Mouse (Mus musculus): ENCODE results near the gene Me1.

Gene Me1

DNA sequence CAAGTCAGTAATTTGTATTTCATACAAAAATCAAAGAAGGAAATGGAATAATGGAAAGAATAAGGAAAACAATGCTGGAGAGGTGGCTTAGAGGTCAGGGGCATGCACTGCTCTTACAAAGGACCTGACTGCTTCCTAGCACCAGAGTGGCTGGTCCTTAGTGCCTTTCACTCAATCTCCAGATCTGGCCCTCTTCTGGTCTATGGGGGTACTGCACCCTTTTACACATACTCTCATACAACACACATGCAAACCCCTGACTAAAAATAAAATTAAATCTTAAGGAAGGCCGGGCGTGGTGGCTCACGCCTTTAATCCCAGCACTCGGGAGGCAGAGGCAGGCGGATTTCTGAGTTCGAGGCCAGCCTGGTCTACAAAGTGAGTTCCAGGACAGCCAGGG is 34.1 kb downstream of the Me1 start:
- DNase-seq (ENCODE audit: low read depth in 1 of 2, low spot score in 2 of 2) = no peak

- no peak for DNase-seq (ENCODE audit: low read depth in 1 of 2, low spot score in 2 of 2)
These were observed 34.5 kb downstream of the Me1 start for GRCm38 (mm10) chr9:86661266-86661665.

DNA sequence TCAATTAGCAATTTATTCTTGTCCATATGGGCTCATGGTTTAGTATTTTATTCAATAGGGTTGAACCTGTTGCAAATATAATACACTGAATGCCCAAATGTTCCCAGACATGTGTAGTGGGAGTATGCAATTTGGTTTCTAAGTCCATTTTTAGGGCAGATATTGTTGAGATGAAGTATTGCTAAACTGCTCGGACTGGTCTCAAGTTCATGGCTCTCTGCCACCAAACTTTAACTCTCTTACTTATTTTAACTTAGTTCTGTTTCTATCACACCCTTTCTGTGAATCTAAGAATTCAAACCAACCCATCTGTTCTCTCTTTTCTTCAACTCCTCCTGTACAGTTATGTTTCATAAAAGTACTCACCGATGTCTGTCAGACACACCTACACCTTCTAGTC is 35.4 kb downstream of the Me1 start:
- DNase-seq (ENCODE audit: low read depth in 1 of 2, low spot score in 2 of 2) = no peak

- no peak for DNase-seq (ENCODE audit: low read depth in 1 of 2, low spot score in 2 of 2)
These were observed 37.4 kb downstream of the Me1 start for GRCm38 (mm10) chr9:86658347-86658746.

DNA sequence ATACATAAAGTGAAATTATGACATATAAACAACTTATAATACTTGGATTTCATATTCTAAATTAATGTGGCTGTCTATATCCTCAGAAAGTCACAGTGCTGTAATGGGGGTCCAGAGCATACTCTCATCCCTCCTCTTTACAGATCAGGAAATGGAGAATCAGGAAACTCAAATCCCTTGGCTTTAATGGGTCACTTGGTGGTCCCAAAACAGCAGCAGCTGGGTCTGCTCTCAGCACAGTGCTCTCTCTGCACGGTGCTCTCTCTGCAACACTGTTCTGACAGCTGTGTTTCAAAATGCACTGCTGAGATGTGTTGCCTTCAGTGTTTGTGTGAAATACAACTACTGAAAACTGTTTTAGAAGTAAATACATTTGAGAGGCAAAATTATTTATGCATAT is 43.6 kb downstream of the Me1 start:
- DNase-seq (ENCODE audit: low read depth in 1 of 2, low spot score in 2 of 2) = no peak

DNA sequence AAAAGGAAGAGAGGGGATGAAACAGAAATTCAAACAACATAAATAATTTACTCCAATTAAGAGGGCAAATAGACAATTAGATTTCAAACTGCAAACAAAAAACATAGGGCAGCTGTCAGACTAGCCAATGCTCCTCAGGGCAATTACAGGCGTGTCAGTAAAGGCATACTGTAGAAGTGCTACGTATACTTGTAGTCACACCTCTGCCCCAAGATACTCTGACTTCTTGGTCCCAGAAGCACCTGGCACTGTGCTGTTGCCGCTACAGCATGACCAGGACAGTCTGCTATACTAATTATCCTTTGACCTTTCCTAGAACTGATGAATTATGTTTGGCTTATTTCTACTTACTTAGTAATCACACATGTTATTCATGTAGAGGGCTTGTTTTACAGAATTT is 44.5 kb downstream of the Me1 start:
- DNase-seq (ENCODE audit: low read depth in 1 of 2, low spot score in 2 of 2) = no peak

GRCm38 (mm10) chr9:86650822-86651221 is 44.9 kb downstream of the Me1 start:
- no peak for DNase-seq (ENCODE audit: low read depth in 1 of 2, low spot score in 2 of 2)

DNA sequence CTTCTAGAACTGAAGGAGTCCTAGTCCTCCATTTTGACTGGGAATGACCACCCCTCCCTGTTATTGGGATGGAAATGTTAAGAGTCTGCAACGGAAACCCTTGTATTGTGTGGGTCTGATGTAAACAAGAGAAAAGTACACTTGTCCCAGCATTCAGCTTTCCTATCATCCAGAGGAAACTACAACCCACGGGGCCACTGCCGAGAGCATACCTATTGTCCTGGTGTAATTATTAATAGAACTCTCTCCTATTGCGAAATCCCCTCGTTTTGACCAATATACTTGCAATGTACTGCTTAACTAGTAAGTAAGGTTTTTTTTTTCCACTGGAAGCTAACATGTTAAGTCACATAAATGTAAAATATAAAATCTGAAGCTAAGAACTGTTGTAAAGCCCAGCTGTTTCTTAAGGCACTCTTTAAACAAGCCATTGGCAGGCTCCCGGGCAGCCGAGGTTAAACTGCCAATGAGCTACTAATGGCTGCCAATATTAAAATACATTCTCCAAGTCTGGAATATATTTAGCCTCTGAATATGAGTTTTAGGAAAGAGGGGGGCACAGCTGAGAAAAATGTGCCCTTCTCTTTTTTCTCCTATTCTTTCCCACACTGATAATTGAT is 47.7 kb downstream of the Me1 start:
- no peak for DNase-seq (ENCODE audit: low read depth in 1 of 2, low spot score in 2 of 2)

- no peak for DNase-seq (ENCODE audit: low read depth in 1 of 2, low spot score in 2 of 2)
These were observed 48.9 kb downstream of the Me1 start for GRCm38 (mm10) chr9:86646807-86647206.

DNA sequence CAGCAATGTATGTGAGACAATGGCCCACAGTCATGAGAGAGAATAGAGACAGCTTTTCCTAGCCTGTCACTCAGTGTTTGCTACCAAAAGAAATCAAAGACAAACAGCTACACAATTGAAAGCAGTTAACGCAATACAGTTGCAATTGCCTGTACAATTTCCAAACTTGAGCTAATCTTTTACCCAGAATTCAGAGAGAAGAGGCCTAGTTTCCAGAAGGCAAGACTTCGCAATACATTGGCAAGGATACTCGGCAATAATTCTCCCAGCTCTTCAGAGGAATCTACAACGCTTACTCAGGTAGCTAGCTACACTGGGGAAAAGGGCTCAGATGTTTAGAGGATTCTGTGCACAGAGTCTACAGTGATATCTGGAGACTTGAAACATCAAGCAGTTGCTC is 52.3 kb downstream of the Me1 start:
- no peak for DNase-seq (ENCODE audit: low read depth in 1 of 2, low spot score in 2 of 2)

GRCm38 (mm10) chr9:86638771-86639170 is 57.0 kb downstream of the Me1 start:
- DNase-seq (ENCODE audit: low read depth in 1 of 2, low spot score in 2 of 2) = no peak

GRCm38 (mm10) chr9:86631153-86631552 is 64.6 kb downstream of the Me1 start:
- no peak for DNase-seq (ENCODE audit: low read depth in 1 of 2, low spot score in 2 of 2)

DNA sequence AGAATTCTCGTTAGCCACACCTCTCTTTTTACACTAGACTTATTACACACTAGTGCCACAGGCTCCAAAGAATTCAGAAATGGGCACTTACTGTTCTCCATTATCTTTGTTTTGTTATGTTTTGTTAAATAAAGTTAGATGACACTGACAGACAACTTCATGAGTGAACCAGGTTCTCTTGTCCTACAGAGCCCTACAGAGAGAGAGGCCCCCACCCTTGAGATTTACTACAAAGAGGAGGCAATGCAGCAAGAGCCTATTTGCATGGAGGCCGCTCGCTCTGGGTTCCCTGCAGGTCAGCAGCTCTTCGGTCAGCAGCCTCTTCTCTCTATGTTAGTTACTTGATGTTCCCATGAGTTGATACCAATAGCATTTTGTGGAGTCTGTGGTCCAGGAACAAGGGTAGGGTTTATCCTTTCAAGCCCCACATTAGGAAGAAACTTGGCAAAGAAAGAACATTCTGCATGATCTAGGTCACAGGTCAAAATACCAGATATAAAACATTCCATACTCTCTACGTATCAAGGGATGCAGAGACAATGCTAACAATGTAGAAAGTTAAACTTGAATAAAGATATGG is 65.3 kb downstream of the Me1 start:
- DNase-seq (ENCODE audit: low read depth in 1 of 2, low spot score in 2 of 2) = no peak

DNA sequence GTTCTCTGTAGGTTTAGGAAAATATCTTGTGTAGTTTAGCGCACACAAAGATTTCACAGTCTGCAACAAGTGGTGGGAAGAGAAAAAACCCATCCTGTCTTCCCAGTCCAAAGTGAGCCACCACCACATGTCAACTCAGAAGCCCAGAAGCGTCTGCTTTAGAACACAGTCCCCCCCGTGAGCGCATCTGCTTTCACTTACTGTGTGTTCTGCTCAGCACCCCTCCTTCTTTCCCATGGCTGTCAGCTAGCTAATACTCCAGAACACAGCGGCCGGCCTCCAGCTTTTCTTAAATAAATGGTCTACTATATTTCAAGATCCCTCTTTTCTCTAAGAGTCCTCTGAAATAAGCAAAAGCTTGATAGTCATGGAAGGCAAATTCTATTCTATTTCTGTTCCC is 66.4 kb downstream of the Me1 start:
- DNase-seq (ENCODE audit: low read depth in 1 of 2, low spot score in 2 of 2) = no peak

DNA sequence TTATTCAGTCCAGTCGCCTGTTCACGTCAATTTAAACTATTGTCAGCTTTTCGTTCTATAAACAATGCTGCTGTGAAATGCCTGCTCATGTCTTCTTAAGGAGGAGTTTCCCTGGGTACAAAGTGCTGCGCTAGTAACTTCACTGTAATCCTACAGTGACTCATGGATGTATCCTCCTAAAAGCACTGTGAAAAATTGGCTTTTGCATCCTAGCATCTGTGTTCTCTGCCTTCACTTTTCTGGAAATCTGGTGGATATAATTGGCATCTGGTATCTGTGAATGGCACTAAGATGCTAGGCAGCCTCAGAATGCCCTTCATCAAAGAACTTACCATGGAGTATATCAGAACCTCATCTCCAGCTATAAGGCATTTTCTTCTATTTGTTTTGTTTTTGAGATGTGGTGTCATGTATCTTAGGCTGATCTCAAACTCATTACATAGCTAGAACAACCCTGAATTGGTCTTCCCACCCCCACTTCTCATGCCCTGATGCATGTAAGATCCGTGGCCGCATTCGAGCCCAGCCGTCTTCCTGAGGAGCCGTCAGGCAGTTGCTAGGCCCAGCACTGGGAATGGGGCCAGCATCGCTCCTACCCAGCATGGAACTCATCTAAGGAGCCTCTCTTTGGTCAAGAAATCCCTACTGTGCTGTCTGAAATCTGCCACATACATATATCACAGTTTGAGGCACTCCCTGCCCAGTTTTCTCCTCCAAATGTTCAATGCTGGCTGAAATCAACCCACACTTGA is 67.8 kb downstream of the Me1 start:
- no peak for DNase-seq (ENCODE audit: low read depth in 1 of 2, low spot score in 2 of 2)

GRCm38 (mm10) chr9:86626906-86627305 is 68.8 kb downstream of the Me1 start:
- DNase-seq (ENCODE audit: low read depth in 1 of 2, low spot score in 2 of 2) = no peak

GRCm38 (mm10) chr9:86624781-86625180 is 71.0 kb downstream of the Me1 start:
- DNase-seq (ENCODE audit: low read depth in 1 of 2, low spot score in 2 of 2) = no peak

GRCm38 (mm10) chr9:86624039-86624438 is 71.7 kb downstream of the Me1 start:
- DNase-seq (ENCODE audit: low read depth in 1 of 2, low spot score in 2 of 2) = no peak

DNA sequence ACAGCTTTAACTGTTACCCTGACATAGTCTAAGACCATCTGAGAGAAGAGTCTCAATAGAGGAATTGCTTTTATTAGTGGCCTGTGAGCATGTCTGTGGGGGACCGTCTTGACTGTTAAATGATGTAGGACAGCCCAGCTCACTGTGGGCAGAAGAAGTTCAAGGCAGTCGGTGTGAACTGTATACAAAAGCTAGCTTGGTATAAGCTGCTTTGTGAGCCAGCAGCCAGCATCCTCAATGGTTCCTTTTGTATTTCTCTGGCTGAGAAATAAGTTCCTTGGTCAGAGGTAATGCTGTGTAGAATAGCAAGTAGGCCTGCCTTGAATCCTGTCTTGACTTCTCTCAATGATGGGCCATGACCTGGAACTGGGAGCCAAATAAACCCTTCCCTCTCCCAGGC is 73.7 kb downstream of the Me1 start:
- DNase-seq (ENCODE audit: low read depth in 1 of 2, low spot score in 2 of 2) = no peak

- no peak for DNase-seq (ENCODE audit: low read depth in 1 of 2, low spot score in 2 of 2)
These were observed 76.2 kb downstream of the Me1 start for GRCm38 (mm10) chr9:86619341-86620139.

- no peak for DNase-seq (ENCODE audit: low read depth in 1 of 2, low spot score in 2 of 2)
These were observed 77.8 kb downstream of the Me1 start for GRCm38 (mm10) chr9:86617837-86618492.

All from monocyte, adult 2 months (primary cell).